Mouse (Mus musculus): ENCODE measurements at regions not wholly inside any gene's neighbourhood (a gene's known extent, or its start where the extent isn't known, plus 50 kb on each side); places are given as distances from the start of the nearest gene placed in this dataset.

- no peak for ATAC-seq
Measured at GRCm38 (mm10) chr2:46678366-46678765, 1561.2 kb upstream of the Zeb2 start.

GRCm38 (mm10) chr2:46669517-46670291 lies 1552.5 kb upstream of the Zeb2 start:
- TF ChIP-seq CTCF (IDR thresholded peaks at IDR 0.05; ENCODE audit: low read depth), result no peak
- no peak for TF ChIP-seq EP300 (IDR thresholded peaks at IDR 0.05; ENCODE audit: low read depth)
- DNase-seq (no peak), ATAC-seq (no peak)
- no peak overlapping the region for H3K4me2 ChIP-seq (ENCODE audit: low read depth, low read length)
- no peak overlapping the region for H3K9ac ChIP-seq (replicated peaks)
- 79% methylated on average over 13 of the region's 13 CpGs for WGBS (ENCODE audit: insufficient replicate concordance)
- no peaks in the 10 kb centered on the region for H3K9me3 ChIP-seq (ENCODE audit: low read length)
- H3K4me1 ChIP-seq (ENCODE audit: insufficient read depth), result no peaks in the 10 kb centered on the region
- H3K27me3 ChIP-seq (ENCODE audit: insufficient read depth, low read length), result no peaks in the 10 kb centered on the region
- H3K4me3 ChIP-seq (ENCODE audit: low read depth, low read length), result no peak overlapping the region
- no peak overlapping the region for H3K27ac ChIP-seq (ENCODE audit: low read depth)
- no peaks in the 10 kb centered on the region for H3K36me3 ChIP-seq (replicated peaks; ENCODE audit: insufficient read depth, low read length)

More at GRCm38 (mm10) chr2:46678366-46678765, 1561.2 kb upstream of the Zeb2 start:
- no peak for DNase-seq
- no peaks in the 10 kb centered on the region for H3K36me3 ChIP-seq (replicated peaks; ENCODE audit: insufficient read depth, low read length)
- WGBS (ENCODE audit: insufficient replicate concordance), result 47% methylated on average over 2 of the region's 2 CpGs
- no peaks in the 10 kb centered on the region for H3K4me1 ChIP-seq (ENCODE audit: insufficient read depth)
- no peaks in the 10 kb centered on the region for H3K27me3 ChIP-seq (ENCODE audit: insufficient read depth, low read length)
- no peak overlapping the region for H3K4me2 ChIP-seq (ENCODE audit: low read depth, low read length)
- TF ChIP-seq EP300 (IDR thresholded peaks at IDR 0.05; ENCODE audit: low read depth) (no peak), CTCF (IDR thresholded peaks at IDR 0.05; ENCODE audit: low read depth) (no peak)
- no peak overlapping the region for H3K4me3 ChIP-seq (ENCODE audit: low read depth, low read length)
- H3K9me3 ChIP-seq (ENCODE audit: low read length), result no peaks in the 10 kb centered on the region
- no peak overlapping the region for H3K27ac ChIP-seq (ENCODE audit: low read depth)
- no peak overlapping the region for H3K9ac ChIP-seq (replicated peaks)

GRCm38 (mm10) chr2:46666990-46667337 lies 1549.8 kb upstream of the Zeb2 start:
- no peak for ATAC-seq

GRCm38 (mm10) chr2:46666084-46666989 lies 1549.1 kb upstream of the Zeb2 start:
- H3K4me1 ChIP-seq (ENCODE audit: insufficient read depth), result no peaks in the 10 kb centered on the region
- H3K36me3 ChIP-seq (replicated peaks; ENCODE audit: insufficient read depth, low read length), result no peaks in the 10 kb centered on the region
- WGBS (ENCODE audit: insufficient replicate concordance), result 71% methylated on average over 10 of the region's 10 CpGs
- TF ChIP-seq EP300 (IDR thresholded peaks at IDR 0.05; ENCODE audit: low read depth), result no peak
- no peak for TF ChIP-seq CTCF (IDR thresholded peaks at IDR 0.05; ENCODE audit: low read depth)
- no peaks in the 10 kb centered on the region for H3K9me3 ChIP-seq (ENCODE audit: low read length)
- H3K4me2 ChIP-seq (ENCODE audit: low read depth, low read length), result no peak overlapping the region
- H3K27me3 ChIP-seq (ENCODE audit: insufficient read depth, low read length), result no peaks in the 10 kb centered on the region
- no peak overlapping the region for H3K4me3 ChIP-seq (ENCODE audit: low read depth, low read length)
- no peak overlapping the region for H3K27ac ChIP-seq (ENCODE audit: low read depth)
- no peak overlapping the region for H3K9ac ChIP-seq (replicated peaks)
- ATAC-seq, result no peak
- DNase-seq, result no peak

More at GRCm38 (mm10) chr2:46666990-46667337, 1549.8 kb upstream of the Zeb2 start:
- no peaks in the 10 kb centered on the region for H3K9me3 ChIP-seq (ENCODE audit: low read length)
- 80% methylated on average over 3 of the region's 3 CpGs for WGBS (ENCODE audit: insufficient replicate concordance)
- no peak overlapping the region for H3K4me2 ChIP-seq (ENCODE audit: low read depth, low read length)
- H3K9ac ChIP-seq (replicated peaks), result no peak overlapping the region
- no peak overlapping the region for H3K4me3 ChIP-seq (ENCODE audit: low read depth, low read length)
- no peaks in the 10 kb centered on the region for H3K4me1 ChIP-seq (ENCODE audit: insufficient read depth)
- no peaks in the 10 kb centered on the region for H3K36me3 ChIP-seq (replicated peaks; ENCODE audit: insufficient read depth, low read length)
- no peak for TF ChIP-seq EP300 (IDR thresholded peaks at IDR 0.05; ENCODE audit: low read depth)
- no peak for TF ChIP-seq CTCF (IDR thresholded peaks at IDR 0.05; ENCODE audit: low read depth)
- DNase-seq, result no peak
- H3K27ac ChIP-seq (ENCODE audit: low read depth), result no peak overlapping the region
- no peaks in the 10 kb centered on the region for H3K27me3 ChIP-seq (ENCODE audit: insufficient read depth, low read length)

- 66% methylated on average over 3 of the region's 3 CpGs for WGBS (ENCODE audit: insufficient replicate concordance)
- ATAC-seq, result no peak
- H3K9ac ChIP-seq (replicated peaks), result no peak overlapping the region
- no peak for TF ChIP-seq CTCF (IDR thresholded peaks at IDR 0.05; ENCODE audit: low read depth)
- TF ChIP-seq EP300 (IDR thresholded peaks at IDR 0.05; ENCODE audit: low read depth), result no peak
- H3K36me3 ChIP-seq (replicated peaks; ENCODE audit: insufficient read depth, low read length), result no peaks in the 10 kb centered on the region
- no peaks in the 10 kb centered on the region for H3K9me3 ChIP-seq (ENCODE audit: low read length)
- no peaks in the 10 kb centered on the region for H3K4me1 ChIP-seq (ENCODE audit: insufficient read depth)
- H3K27ac ChIP-seq (ENCODE audit: low read depth), result no peak overlapping the region
- no peak for DNase-seq
- H3K4me3 ChIP-seq (ENCODE audit: low read depth, low read length), result no peak overlapping the region
- no peak overlapping the region for H3K4me2 ChIP-seq (ENCODE audit: low read depth, low read length)
- H3K27me3 ChIP-seq (ENCODE audit: insufficient read depth, low read length), result no peaks in the 10 kb centered on the region
Measured at GRCm38 (mm10) chr2:46661876-46662275, 1544.7 kb upstream of the Zeb2 start.

GRCm38 (mm10) chr2:46660577-46660976 lies 1543.4 kb upstream of the Zeb2 start:
- Histone ChIP-seq H3K36me3 (replicated peaks; ENCODE audit: insufficient read depth, low read length) (no peaks in the 10 kb centered on the region), H3K27ac (ENCODE audit: low read depth) (no peak overlapping the region), H3K4me1 (ENCODE audit: insufficient read depth) (no peaks in the 10 kb centered on the region), H3K9me3 (ENCODE audit: low read length) (no peaks in the 10 kb centered on the region), H3K27me3 (ENCODE audit: insufficient read depth, low read length) (no peaks in the 10 kb centered on the region), H3K4me3 (ENCODE audit: low read depth, low read length) (no peak overlapping the region), H3K4me2 (ENCODE audit: low read depth, low read length) (no peak overlapping the region), H3K9ac (replicated peaks) (no peak overlapping the region)
- 72% methylated on average over 3 of the region's 3 CpGs for WGBS (ENCODE audit: insufficient replicate concordance)
- DNase-seq (no peak), ATAC-seq (no peak)
- TF ChIP-seq CTCF (IDR thresholded peaks at IDR 0.05; ENCODE audit: low read depth) (no peak), EP300 (IDR thresholded peaks at IDR 0.05; ENCODE audit: low read depth) (no peak)
